Mouse (Mus musculus) lung, embryonic 14.5 days (tissue): ENCODE data around the gene Pbld1. TPM values are rescaled to one million over a fixed set of nuclear protein-coding genes. Genes with fewer than 3 reads are reported as not detected.
A peak's percentile ranks its signal among the peaks of the same experiment; 100 is the strongest.

Source experiments
- ATAC-seq: fragments of 200-750 bp; cut with Nextera tagmentation; 2 replicates; pipeline ENCODE4 v1.8.0; 2017; ENCODE audit warnings: mild to moderate bottlenecking, moderate TSS enrichment, moderate library complexity; ENCODE audit not compliant: insufficient read depth
- DNase-seq: peaks from one replicate; pipeline ENCODE4 v3.0.0-alpha.2; 2015
- H3K27ac ChIP-seq: fragments of 300-500 bp; sonication (generic); 2 replicates; pipeline ENCODE4 v1.5.1; 2014; ENCODE audit warnings: low read depth, mild to moderate bottlenecking, moderate library complexity
- H3K27me3 ChIP-seq: fragments of 300-500 bp; sonication (generic); 2 replicates; pipeline ENCODE4 v1.6.1; 2014; ENCODE audit warnings: low read length, control low read depth; ENCODE audit not compliant: insufficient read depth
- H3K36me3 ChIP-seq: fragments of 300-500 bp; sonication (generic); 2 replicates; pipeline ENCODE4 v1.6.1; 2014; ENCODE audit warnings: control low read depth; ENCODE audit not compliant: insufficient read depth
- H3K4me1 ChIP-seq: fragments of 300-500 bp; sonication (generic); 2 replicates; pipeline ENCODE4 v1.6.1; 2014; ENCODE audit warnings: antibody characterized with exemption, control low read depth; ENCODE audit not compliant: insufficient read depth
- H3K4me2 ChIP-seq: fragments of 300-500 bp; sonication (generic); 2 replicates; pipeline ENCODE4 v1.6.1; 2014; ENCODE audit warnings: mild to moderate bottlenecking
- H3K4me3 ChIP-seq: fragments of 300-500 bp; sonication (generic); 2 replicates; pipeline ENCODE4 v1.5.1; 2014; ENCODE audit warnings: low read depth, low read length
- H3K9ac ChIP-seq: fragments of 300-500 bp; sonication (generic); 2 replicates; pipeline ENCODE4 v1.6.1; 2014
- H3K9me3 ChIP-seq: fragments of 300-500 bp; sonication (generic); 2 replicates; pipeline ENCODE4 v1.6.1; 2016; ENCODE audit warnings: low read depth, low read length, control low read depth
- CTCF ChIP-seq: IDR thresholded peaks from 2 replicates; pipeline ENCODE4 v1.5.1; 2016; ENCODE audit warnings: antibody characterized with exemption, low read depth
- WGBS: fragments of 180-500 bp; shearing (Covaris S2); extraction: QIAGEN DNeasy Blood & Tissue Kit; methylation state at CpG from one replicate; pipeline ENCODE4 v1.1.7; 2014; 5-methylcytosine and 5-hydroxymethylcytosine counted together
- polyA plus RNA-seq: library from polyadenylated mRNA; unstranded; fragments of >200 nt; fragmentation: Nextera tagmentation; extraction: Ambion mirVana; gene quantifications from 2 replicates; pipeline ENCODE4 v1.2.1, GENCODE M21; 2014

Gene Pbld1
- polyA plus RNA-seq, 1 experiment from 2014 or later = 1.4 TPM

DNA sequence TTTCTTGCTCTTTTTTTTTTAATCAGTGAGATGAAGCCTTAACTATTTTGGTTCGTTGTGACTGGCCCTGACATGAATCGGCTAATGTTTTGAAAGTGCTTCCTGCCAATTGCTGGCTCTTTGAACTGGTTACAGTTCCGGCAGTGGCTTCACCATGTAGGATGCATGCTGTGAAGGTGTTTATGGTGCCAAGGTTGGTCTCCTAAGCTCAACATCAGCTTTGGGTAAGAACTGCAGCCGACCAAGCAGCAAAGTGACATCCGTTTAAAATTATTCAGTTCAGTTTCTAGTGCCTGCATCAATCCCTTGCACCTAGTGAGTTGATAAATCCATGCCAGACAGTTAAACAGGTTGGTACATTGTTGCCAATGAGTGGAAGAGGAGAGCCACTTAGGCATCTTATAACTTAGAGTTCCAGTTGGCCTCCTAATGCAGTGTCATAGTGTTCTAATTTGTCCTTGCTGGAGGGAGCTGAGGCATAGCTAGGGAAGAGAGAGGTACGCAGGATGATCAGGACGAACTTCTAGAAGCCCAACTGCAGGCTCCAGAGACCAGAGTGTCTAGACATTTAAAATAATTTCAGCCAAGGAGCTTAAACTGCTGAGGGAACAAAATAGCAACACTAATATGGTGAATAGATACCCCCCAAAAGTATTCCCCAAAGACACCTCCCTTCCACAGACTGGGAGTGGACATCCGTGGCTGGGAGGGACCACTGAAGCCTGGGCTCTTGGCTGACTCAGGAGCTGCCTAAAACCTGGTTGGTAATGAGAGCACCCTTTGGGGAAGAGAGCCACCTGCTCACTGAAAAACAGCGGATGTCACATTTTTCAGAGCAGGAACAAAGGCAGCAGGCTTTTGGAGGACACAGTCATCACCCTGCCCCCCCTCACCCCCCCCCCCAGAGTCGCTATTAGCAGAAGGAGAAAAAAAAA is 32.9 kb downstream of the Pbld1 start:
- no peaks in the 10 kb centered on the region for H3K36me3 ChIP-seq
- H3K4me1 ChIP-seq = no peaks in the 10 kb centered on the region
- peaks cover 7% of the 10 kb centered on the region; the same call in 1 of the 2 replicates for H3K27me3 ChIP-seq
- no peak overlapping the region for H3K9ac ChIP-seq
- no peak overlapping the region for H3K4me3 ChIP-seq
- ATAC-seq (no peak), DNase-seq (no peak)
- 62% methylated on average over 10 of the region's 10 CpGs for WGBS
- no peak overlapping the region for H3K27ac ChIP-seq
- no peak for TF ChIP-seq CTCF
- H3K4me2 ChIP-seq = no peak overlapping the region
- H3K9me3 ChIP-seq = no peaks in the 10 kb centered on the region

DNA sequence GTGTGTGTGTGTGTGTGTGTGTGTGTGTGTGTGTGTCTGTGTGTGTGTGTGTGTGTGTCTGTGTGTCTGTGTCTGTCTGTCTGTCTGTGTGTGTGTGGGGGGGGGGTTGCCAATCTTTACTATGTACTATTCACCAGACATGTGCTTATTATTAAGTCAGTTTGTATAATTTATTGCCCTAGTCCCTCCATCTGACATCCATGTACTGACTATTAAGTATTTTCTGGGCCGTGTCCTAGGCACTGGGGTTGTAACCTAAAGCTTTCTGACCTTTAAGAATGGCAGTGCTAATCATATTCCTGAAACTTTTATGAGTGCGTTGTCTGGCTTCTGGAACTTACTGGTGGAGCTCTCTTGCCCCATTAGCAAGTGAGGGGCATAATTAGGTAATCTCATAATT is 36.8 kb downstream of the Pbld1 start:
- H3K4me3 ChIP-seq = no peak overlapping the region
- H3K9me3 ChIP-seq = no peaks in the 10 kb centered on the region
- no peak overlapping the region for H3K9ac ChIP-seq
- no peak for TF ChIP-seq CTCF
- H3K27ac ChIP-seq = no peak overlapping the region
- no peaks in the 10 kb centered on the region for H3K4me1 ChIP-seq
- no peaks in the 10 kb centered on the region for H3K36me3 ChIP-seq
- 64% methylated on average over 2 of the region's 2 CpGs for WGBS
- DNase-seq = no peak
- ATAC-seq = no peak
- no peak overlapping the region for H3K4me2 ChIP-seq
- peaks cover 32% of the 10 kb centered on the region for H3K27me3 ChIP-seq

DNA sequence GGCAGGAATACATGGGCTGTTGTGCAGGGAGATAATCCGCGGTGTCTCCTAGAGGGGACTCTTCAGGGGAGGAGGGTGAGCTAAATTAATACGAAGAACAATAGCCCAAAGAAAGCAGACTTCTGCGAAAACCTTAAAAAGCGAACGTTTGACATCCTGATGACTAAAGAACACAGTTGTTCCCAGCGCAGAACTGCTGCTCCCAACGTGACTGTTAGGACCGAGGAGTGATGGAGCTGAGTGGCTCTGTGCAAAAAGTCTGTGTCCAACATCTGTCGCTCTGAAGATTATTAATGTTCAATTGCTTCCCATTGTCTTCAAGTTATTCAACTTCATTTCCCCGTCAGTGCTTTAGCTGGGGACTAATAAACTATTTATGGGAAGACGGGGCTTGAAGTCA is 38.2 kb downstream of the Pbld1 start:
- Histone ChIP-seq H3K4me3 (no peak overlapping the region), H3K4me1 (no peaks in the 10 kb centered on the region), H3K27ac (no peak overlapping the region), H3K9me3 (no peaks in the 10 kb centered on the region), H3K36me3 (no peaks in the 10 kb centered on the region), H3K9ac (no peak overlapping the region), H3K4me2 (no peak overlapping the region), H3K27me3 (peaks cover 32% of the 10 kb centered on the region)
- 59% methylated on average over 12 of the region's 12 CpGs for WGBS
- DNase-seq = no peak
- ATAC-seq = no peak
- no peak for TF ChIP-seq CTCF

DNA sequence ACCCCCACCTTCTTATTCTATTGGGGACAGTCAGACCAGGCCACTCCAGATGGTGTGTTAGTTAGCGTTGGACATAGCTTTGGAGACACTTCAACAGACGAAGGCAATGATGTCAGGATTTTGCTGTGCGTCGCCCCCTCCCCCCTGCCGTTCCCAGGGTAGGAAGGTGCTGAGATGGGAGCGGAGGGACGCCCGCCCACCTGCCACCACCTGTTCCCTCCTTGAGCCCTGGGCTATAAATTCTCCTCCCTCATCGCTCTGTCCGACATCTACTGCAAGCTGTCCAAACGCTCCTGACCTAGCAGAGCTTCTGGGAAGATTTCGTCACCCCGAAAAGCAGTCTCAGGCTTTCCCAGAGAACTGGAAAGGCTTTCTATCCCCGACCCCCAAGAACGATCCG is 39.6 kb downstream of the Pbld1 start, which contains the start of gene Atoh7:
Gene Atoh7, plus strand, starts transcription at position 131 of the 400 bp plus-strand sequence.
- Histone ChIP-seq H3K27me3 (peaks cover 32% of the 10 kb centered on the region), H3K9me3 (no peaks in the 10 kb centered on the region)
- DNase-seq = no peak

DNA sequence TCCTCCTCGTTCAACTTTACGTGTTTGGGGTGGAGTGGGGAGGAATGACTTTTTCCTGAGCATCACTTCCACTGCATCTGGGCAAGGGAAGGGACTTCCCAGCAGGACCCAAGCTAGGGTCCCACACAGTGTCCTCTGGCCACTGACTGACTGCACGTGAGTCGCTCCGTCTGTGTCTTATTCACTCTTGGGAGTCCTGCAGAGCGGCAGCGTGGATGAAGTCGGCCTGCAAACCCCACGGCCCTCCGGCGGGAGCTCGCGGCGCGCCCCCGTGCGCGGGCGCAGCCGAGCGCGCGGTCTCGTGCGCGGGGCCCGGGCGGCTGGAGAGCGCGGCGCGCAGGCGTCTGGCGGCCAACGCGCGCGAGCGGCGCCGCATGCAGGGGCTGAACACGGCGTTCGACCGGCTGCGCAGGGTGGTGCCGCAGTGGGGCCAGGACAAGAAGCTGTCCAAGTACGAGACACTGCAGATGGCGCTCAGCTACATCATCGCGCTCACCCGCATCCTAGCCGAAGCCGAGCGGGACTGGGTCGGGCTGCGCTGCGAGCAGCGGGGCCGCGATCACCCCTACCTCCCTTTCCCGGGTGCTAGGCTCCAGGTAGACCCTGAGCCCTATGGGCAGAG is 40.1 kb downstream of the Pbld1 start:
- peak; percentile 78 for DNase-seq
- Histone ChIP-seq H3K27ac (no peak overlapping the region), H3K36me3 (no peaks in the 10 kb centered on the region), H3K4me2 (peak overlapping the region; percentile 94), H3K4me1 (no peaks in the 10 kb centered on the region), H3K9ac (peak overlapping the region; percentile 62), H3K9me3 (no peaks in the 10 kb centered on the region), H3K4me3 (peak overlapping the region; percentile 53), H3K27me3 (peaks cover 32% of the 10 kb centered on the region)
- WGBS = under 1% methylated on average over 62 of the region's 62 CpGs
- TF ChIP-seq CTCF = no peak
- peak; percentile 93 for ATAC-seq

More for the DNA sequence above, 39.6 kb downstream of the Pbld1 start, which contains the start of gene Atoh7:
- no peaks in the 10 kb centered on the region for H3K4me1 ChIP-seq
- 6% methylated on average over 16 of the region's 16 CpGs for WGBS
- H3K36me3 ChIP-seq = no peaks in the 10 kb centered on the region
- H3K9ac ChIP-seq = peak within 1 kb of the TSS; percentile 62
- no peak for TF ChIP-seq CTCF
- H3K27ac ChIP-seq = no peak within 1 kb of the TSS
- peak within 1 kb of the TSS; percentile 53 for H3K4me3 ChIP-seq
- ATAC-seq = peak; percentile 23; the same call in 1 of the 2 replicates
- peak within 1 kb of the TSS; percentile 94 for H3K4me2 ChIP-seq

GRCm38 (mm10) chr10:63100657-63101056 is 40.7 kb downstream of the Pbld1 start:
- 13% methylated on average over 9 of the region's 9 CpGs for WGBS

DNA sequence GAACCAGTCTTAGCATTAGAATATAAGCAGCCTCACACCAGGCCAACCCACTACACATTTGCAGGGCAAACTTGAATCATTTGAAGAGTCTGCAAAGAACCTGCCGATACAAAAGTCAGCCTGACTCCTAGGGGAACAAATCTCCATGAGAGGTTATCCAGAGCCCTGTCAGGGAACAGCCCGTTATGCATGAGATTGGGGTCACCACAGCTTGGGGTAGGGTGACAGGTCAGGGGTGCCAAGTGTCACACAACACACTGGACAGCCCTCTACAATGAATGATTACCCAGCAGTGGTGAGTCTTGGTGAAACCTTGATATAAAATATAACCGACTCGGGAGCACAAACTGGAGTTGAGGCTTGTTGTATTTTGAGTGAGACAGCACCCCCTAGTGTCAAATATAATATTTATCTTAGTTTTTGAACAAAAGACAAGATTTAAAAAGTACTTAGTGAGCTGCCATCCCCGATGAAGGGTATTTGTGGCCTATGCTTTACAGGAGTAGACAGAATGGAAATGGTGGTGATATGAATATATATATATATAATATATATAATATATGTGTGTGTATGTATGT is 53.2 kb downstream of the Pbld1 start:
- Histone ChIP-seq H3K36me3 (no peaks in the 10 kb centered on the region), H3K27me3 (no peaks in the 10 kb centered on the region), H3K4me2 (no peak overlapping the region), H3K9ac (no peak overlapping the region), H3K4me3 (no peak overlapping the region), H3K27ac (no peak overlapping the region), H3K4me1 (no peaks in the 10 kb centered on the region), H3K9me3 (no peaks in the 10 kb centered on the region)
- ATAC-seq (no peak), DNase-seq (peak; percentile 79)
- 45% methylated on average over 5 of the region's 5 CpGs for WGBS
- TF ChIP-seq CTCF = peak; percentile 38; the same call in 1 of the 2 replicates

More at GRCm38 (mm10) chr10:63100657-63101056, 40.7 kb downstream of the Pbld1 start:
- Histone ChIP-seq H3K4me2 (peak overlapping the region; percentile 94), H3K4me3 (peak overlapping the region; percentile 53), H3K36me3 (no peaks in the 10 kb centered on the region), H3K27ac (no peak overlapping the region), H3K9ac (peak overlapping the region; percentile 62), H3K4me1 (no peaks in the 10 kb centered on the region), H3K27me3 (peaks cover 32% of the 10 kb centered on the region), H3K9me3 (no peaks in the 10 kb centered on the region)
- TF ChIP-seq CTCF = no peak
- DNase-seq (no peak), ATAC-seq (no peak)
